Mouse (Mus musculus) embryonic facial prominence, embryonic 13.5 days (tissue): ENCODE data around the gene Cox14. TPM values are rescaled to one million over a fixed set of nuclear protein-coding genes. Genes with fewer than 3 reads are reported as not detected.
A peak's percentile ranks its signal among the peaks of the same experiment; 100 is the strongest.
"Not testable (repeated sequence)": the region's sequence is repeated elsewhere in the genome, so short reads cannot be mapped to it uniquely, and the experiment has no call there.

Experiments
- ATAC-seq: fragments of 200-750 bp; cut with Nextera tagmentation; 2 replicates; pipeline ENCODE4 v1.8.0; 2017; ENCODE audit warnings: low read depth; ENCODE audit not compliant: insufficient number of reproducible peaks, insufficient read depth, low FRiP score, low TSS enrichment
- H3K27ac ChIP-seq: fragments of 300-500 bp; sonication (generic); 2 replicates; pipeline ENCODE4 v1.5.1; 2015; ENCODE audit warnings: moderate library complexity, mild to moderate bottlenecking, inconsistent platforms
- H3K27me3 ChIP-seq: fragments of 300-500 bp; sonication (generic); 2 replicates; pipeline ENCODE4 v1.6.1; 2015; ENCODE audit warnings: mild to moderate bottlenecking, inconsistent platforms
- H3K36me3 ChIP-seq: fragments of 300-500 bp; sonication (generic); 2 replicates; pipeline ENCODE4 v1.6.1; 2015; ENCODE audit warnings: mild to moderate bottlenecking, inconsistent platforms
- H3K4me1 ChIP-seq: fragments of 300-500 bp; sonication (generic); 2 replicates; pipeline ENCODE4 v1.6.1; 2015; ENCODE audit warnings: inconsistent platforms
- H3K4me2 ChIP-seq: fragments of 300-500 bp; sonication (generic); 2 replicates; pipeline ENCODE4 v1.6.1; 2015; ENCODE audit warnings: moderate library complexity, mild to moderate bottlenecking, inconsistent platforms
- H3K4me3 ChIP-seq: fragments of 300-500 bp; sonication (generic); 2 replicates; pipeline ENCODE4 v1.5.1; 2015; ENCODE audit warnings: mild to moderate bottlenecking, inconsistent platforms
- H3K9ac ChIP-seq: fragments of 300-500 bp; sonication (generic); 2 replicates; pipeline ENCODE4 v1.6.1; 2015; ENCODE audit warnings: mild to moderate bottlenecking, inconsistent platforms
- H3K9me3 ChIP-seq: fragments of 300-500 bp; sonication (generic); 2 replicates; pipeline ENCODE4 v1.6.1; 2016; ENCODE audit warnings: inconsistent platforms
- WGBS: fragments of 180-500 bp; shearing (Covaris S2); methylation state at CpG from one replicate; pipeline ENCODE4 v1.1.7; 2015; ENCODE audit warnings: mixed read lengths; 5-methylcytosine and 5-hydroxymethylcytosine counted together
- polyA plus RNA-seq: library from polyadenylated mRNA; unstranded; fragments of >200 nt; fragmentation: Nextera tagmentation; extraction: Ambion mirVana; gene quantifications from 2 replicates; pipeline ENCODE4 v1.2.1, GENCODE M21; 2015

Gene Cox14
- polyA plus RNA-seq, 1 experiment from 2014 or later, result 144 TPM

DNA sequence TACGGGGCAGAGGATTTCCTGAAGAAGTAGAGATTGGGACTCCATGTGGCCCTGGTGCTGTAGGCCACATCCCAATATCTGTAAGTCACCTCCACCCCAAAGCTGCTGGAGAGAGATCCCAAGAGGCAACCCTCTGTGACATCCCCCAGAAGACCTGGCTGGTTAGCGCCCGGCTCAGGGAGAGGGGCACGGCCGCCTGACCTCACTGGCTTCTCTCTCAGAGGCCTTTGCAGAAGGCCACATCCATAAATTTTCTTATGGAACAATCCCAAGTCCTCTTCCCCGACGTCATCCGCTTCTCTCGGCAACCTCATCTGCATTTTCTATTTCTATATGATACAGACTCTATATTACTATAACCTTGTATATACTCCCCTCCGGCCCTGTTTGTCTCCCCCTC, 25.7 kb upstream of the Cox14 start:
- Histone ChIP-seq H3K27me3 (peaks cover 25% of the 10 kb centered on the region), H3K4me3 (no peak overlapping the region), H3K36me3 (peaks cover 8% of the 10 kb centered on the region; the same call in 1 of the 2 replicates), H3K4me1 (peaks cover 36% of the 10 kb centered on the region), H3K4me2 (no peak overlapping the region), H3K9ac (no peak overlapping the region), H3K27ac (no peak overlapping the region), H3K9me3 (no peaks in the 10 kb centered on the region)
- 80% methylated on average over 10 of the region's 10 CpGs for WGBS
- no peak for ATAC-seq

- H3K36me3 ChIP-seq, result peaks cover 13% of the 10 kb centered on the region
- no peak overlapping the region for H3K4me2 ChIP-seq
- H3K4me1 ChIP-seq, result peaks cover 38% of the 10 kb centered on the region
- H3K4me3 ChIP-seq, result no peak overlapping the region
- WGBS, result 84% methylated on average over 18 of the region's 18 CpGs
- no peaks in the 10 kb centered on the region for H3K9me3 ChIP-seq
- 0 out of 2 replicates have a peak overlapping the region, but pooled peaks have one; percentile 3 for H3K27ac ChIP-seq
- no peak overlapping the region for H3K9ac ChIP-seq
- H3K27me3 ChIP-seq, result peaks cover 25% of the 10 kb centered on the region
- ATAC-seq, result no peak
Measured at GRCm38 (mm10) chr15:99700219-99701106, 25.0 kb upstream of the Cox14 start.

DNA sequence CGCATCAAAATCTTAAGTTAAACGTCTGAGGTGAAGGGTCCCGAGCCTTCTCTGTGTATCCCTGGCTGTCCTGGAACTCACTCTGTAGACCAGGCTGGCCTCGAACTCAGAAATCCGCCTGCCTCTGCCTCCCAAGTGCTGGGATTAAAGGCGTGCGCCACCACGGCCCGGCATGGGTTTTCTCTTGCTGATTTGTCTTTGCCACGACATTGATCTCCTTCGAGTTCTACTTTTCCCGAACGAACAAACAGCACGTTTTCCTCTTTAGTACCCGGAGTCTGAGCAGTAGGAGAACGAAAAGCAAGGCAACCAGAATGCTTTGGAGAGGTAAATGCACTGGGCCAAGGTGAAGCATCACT, 23.8 kb upstream of the Cox14 start:
- peaks cover 21% of the 10 kb centered on the region for H3K27me3 ChIP-seq
- 46% methylated on average over 16 of the region's 16 CpGs for WGBS
- peaks cover 38% of the 10 kb centered on the region for H3K4me1 ChIP-seq
- H3K4me3 ChIP-seq, result peak overlapping the region; percentile 80
- ATAC-seq, H3K9me3 ChIP-seq: not testable (repeated sequence)
- H3K36me3 ChIP-seq, result peaks cover 22% of the 10 kb centered on the region
- peak overlapping the region; percentile 96; the same call in 1 of the 2 replicates for H3K27ac ChIP-seq
- peak overlapping the region; percentile 80 for H3K4me2 ChIP-seq
- H3K9ac ChIP-seq, result peak overlapping the region; percentile 96

- peak; percentile 95 for ATAC-seq
- WGBS, result under 1% methylated on average over 67 of the region's 71 CpGs
Measured at GRCm38 (mm10) chr15:99701999-99702900, 23.2 kb upstream of the Cox14 start, which contains the start of gene Smarcd1. TSS of gene Smarcd1 (plus strand) at chr15:99702129.

GRCm38 (mm10) chr15:99703104-99703503, 22.3 kb upstream of the Cox14 start:
- Histone ChIP-seq H3K9ac (peak overlapping the region; percentile 96), H3K9me3 (no peaks in the 10 kb centered on the region), H3K4me2 (peak overlapping the region; percentile 80), H3K27ac (peak overlapping the region; percentile 96), H3K4me3 (peak overlapping the region; percentile 80), H3K36me3 (peaks cover 37% of the 10 kb centered on the region), H3K4me1 (peaks cover 38% of the 10 kb centered on the region), H3K27me3 (peaks cover 8% of the 10 kb centered on the region; the same call in 1 of the 2 replicates)
- ATAC-seq, result no peak
- 52% methylated on average over 9 of the region's 9 CpGs for WGBS

More at GRCm38 (mm10) chr15:99701999-99702900, 23.2 kb upstream of the Cox14 start, which contains the start of gene Smarcd1:
- H3K4me3 ChIP-seq, result peak within 1 kb of the TSS; percentile 80
- peak within 1 kb of the TSS; percentile 96 for H3K27ac ChIP-seq
- H3K4me2 ChIP-seq, result peak within 1 kb of the TSS; percentile 80
- H3K4me1 ChIP-seq, result peaks cover 38% of the 10 kb centered on the region
- peaks cover 28% of the 10 kb centered on the region for H3K36me3 ChIP-seq
- peaks cover 16% of the 10 kb centered on the region for H3K27me3 ChIP-seq
- H3K9ac ChIP-seq, result peak within 1 kb of the TSS; percentile 96
- no peaks in the 10 kb centered on the region for H3K9me3 ChIP-seq

GRCm38 (mm10) chr15:99703676-99704040, 21.8 kb upstream of the Cox14 start:
- 53% methylated on average over 5 of the region's 5 CpGs for WGBS
- Histone ChIP-seq H3K27me3 (peaks cover 4% of the 10 kb centered on the region; the same call in 1 of the 2 replicates), H3K36me3 (peaks cover 42% of the 10 kb centered on the region), H3K9me3 (no peaks in the 10 kb centered on the region), H3K4me2 (peak overlapping the region; percentile 80), H3K27ac (peak overlapping the region; percentile 96; the same call in 1 of the 2 replicates), H3K4me1 (peaks cover 38% of the 10 kb centered on the region), H3K4me3 (peak overlapping the region; percentile 80), H3K9ac (peak overlapping the region; percentile 96)
- no peak for ATAC-seq

DNA sequence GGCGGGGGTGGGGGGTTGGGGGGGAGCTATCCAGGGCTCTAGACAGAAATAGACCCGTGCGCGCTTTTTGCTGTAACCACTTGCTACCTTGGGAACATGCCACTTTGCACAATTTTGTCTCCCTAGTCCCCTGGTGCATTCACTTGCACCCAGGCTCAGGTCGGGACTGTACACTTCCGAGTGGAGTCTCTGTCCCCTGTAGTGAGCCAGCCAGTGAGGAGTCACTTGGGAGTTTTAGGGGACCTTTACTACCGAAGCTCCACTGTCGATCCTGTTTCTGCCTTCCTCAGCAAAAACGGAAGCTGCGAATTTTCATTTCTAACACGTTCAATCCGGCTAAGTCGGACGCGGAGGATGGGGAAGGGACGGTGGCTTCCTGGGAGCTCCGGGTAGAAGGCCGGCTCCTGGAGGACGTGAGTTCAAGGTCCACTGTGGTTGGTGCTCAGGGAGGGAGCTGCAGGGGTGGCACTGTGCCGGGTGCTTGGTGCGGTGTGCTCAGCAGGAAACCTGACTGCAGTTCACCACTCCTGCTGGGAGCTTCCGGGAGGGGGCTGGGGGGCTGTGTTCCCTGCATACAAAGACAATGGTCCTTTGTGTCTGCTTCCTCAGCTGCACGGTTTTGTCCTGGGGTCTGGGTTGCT, 21.3 kb upstream of the Cox14 start:
- H3K27ac ChIP-seq, result peak overlapping the region; percentile 96; the same call in 1 of the 2 replicates
- no peaks in the 10 kb centered on the region for H3K9me3 ChIP-seq
- H3K36me3 ChIP-seq, result peaks cover 47% of the 10 kb centered on the region
- peaks cover 35% of the 10 kb centered on the region for H3K4me1 ChIP-seq
- H3K4me3 ChIP-seq, result peak overlapping the region; percentile 80
- peak overlapping the region; percentile 80 for H3K4me2 ChIP-seq
- WGBS, result 22% methylated on average over 23 of the region's 23 CpGs
- ATAC-seq, result no peak
- peak overlapping the region; percentile 96 for H3K9ac ChIP-seq
- H3K27me3 ChIP-seq, result no peaks in the 10 kb centered on the region; the same call in 1 of the 2 replicates

DNA sequence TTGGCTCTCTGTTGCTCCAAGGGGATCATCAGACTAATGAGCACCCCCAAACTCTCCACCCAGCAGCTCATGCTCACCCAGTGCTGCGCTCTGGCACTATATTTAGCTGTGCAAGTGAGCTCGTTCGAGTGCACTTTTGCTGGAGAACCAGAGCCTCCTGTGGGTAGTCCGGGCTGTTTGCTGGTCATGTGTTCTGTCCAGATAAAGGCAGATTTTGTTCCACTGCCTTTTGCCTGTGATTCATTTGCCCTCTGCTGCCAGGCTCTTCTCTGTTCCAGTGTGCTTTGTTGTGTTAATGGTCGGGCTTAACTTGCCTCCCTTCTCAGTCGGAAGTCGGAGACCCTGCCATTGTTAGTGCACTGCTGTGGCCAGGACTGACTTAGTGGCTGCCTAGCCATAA, 20.5 kb upstream of the Cox14 start:
- H3K9ac ChIP-seq, result peak overlapping the region; percentile 96
- H3K27me3 ChIP-seq, result no peaks in the 10 kb centered on the region
- H3K27ac ChIP-seq, result peak overlapping the region; percentile 96
- H3K36me3 ChIP-seq, result peaks cover 55% of the 10 kb centered on the region
- H3K9me3 ChIP-seq, result no peaks in the 10 kb centered on the region
- 0 out of 2 replicates have a peak overlapping the region, but pooled peaks have one; percentile 80 for H3K4me3 ChIP-seq
- peaks cover 35% of the 10 kb centered on the region for H3K4me1 ChIP-seq
- 53% methylated on average over 7 of the region's 7 CpGs for WGBS
- ATAC-seq, result no peak
- peak overlapping the region; percentile 80; the same call in 1 of the 2 replicates for H3K4me2 ChIP-seq

- Histone ChIP-seq H3K4me3 (peak within 1 kb of the TSS; percentile 80), H3K4me1 (peaks cover 32% of the 10 kb centered on the region), H3K9ac (peak within 1 kb of the TSS; percentile 96), H3K27ac (peak within 1 kb of the TSS; percentile 96), H3K9me3 (no peaks in the 10 kb centered on the region), H3K27me3 (no peaks in the 10 kb centered on the region), H3K4me2 (peak within 1 kb of the TSS; percentile 80), H3K36me3 (peaks cover 61% of the 10 kb centered on the region)
- ATAC-seq, result no peak
- 66% methylated on average over 11 of the region's 11 CpGs for WGBS
Measured at GRCm38 (mm10) chr15:99705440-99706048, 19.9 kb upstream of the Cox14 start, which contains the start of gene Gm17349. TSS of gene Gm17349 (minus strand) at chr15:99705490.

DNA sequence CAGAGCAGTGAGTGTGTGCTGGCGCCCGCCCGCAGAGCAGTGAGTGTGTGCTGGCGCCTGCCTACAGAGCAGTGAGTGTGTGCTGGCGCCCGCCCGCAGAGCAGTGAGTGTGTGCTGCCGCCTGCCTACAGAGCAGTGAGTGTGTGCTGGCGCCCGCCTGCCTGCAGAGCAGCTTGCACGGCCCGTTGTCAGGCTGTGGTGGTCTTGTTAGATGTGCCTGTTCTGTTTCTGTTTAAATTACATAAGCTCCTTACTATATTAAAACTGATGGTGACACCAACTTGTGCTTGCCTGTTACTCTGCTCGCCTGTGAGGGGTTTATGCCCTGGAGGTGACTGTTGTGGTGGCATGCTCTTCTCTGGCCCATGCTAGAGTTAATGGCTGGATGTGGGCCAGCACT, 17.2 kb upstream of the Cox14 start:
- Histone ChIP-seq H3K27ac (no peak overlapping the region), H3K27me3 (no peaks in the 10 kb centered on the region), H3K36me3 (peaks cover 87% of the 10 kb centered on the region), H3K4me2 (no peak overlapping the region), H3K9me3 (no peaks in the 10 kb centered on the region), H3K9ac (no peak overlapping the region), H3K4me3 (no peak overlapping the region), H3K4me1 (peaks cover 21% of the 10 kb centered on the region)
- no peak for ATAC-seq
- 94% methylated on average over 13 of the region's 13 CpGs for WGBS
